Mouse (Mus musculus) adrenal gland, adult 2 months (tissue): ENCODE results near the gene Fkbpl. TPM values are rescaled to one million over a fixed set of nuclear protein-coding genes. Genes with fewer than 3 reads are reported as not detected.

Source experiments
- DNase-seq: peaks from one replicate; pipeline ENCODE4 v3.0.0; 2021
- polyA plus RNA-seq: library from polyadenylated mRNA; depleted of rRNA; stranded (reverse); fragments of >200 nt; gene quantifications from 2 replicates; pipeline ENCODE4 v1.2.3, GENCODE M21; 2012
- total RNA-seq, 2 experiments: library from RNA; stranded (reverse); gene quantifications; 2 replicates each; pipeline ENCODE4 v1.2.3; 2021

Gene Fkbpl
- total and polyA plus RNA-seq, 3 experiments, result 7.1 to 17.2 (median 12.7) TPM

DNA sequence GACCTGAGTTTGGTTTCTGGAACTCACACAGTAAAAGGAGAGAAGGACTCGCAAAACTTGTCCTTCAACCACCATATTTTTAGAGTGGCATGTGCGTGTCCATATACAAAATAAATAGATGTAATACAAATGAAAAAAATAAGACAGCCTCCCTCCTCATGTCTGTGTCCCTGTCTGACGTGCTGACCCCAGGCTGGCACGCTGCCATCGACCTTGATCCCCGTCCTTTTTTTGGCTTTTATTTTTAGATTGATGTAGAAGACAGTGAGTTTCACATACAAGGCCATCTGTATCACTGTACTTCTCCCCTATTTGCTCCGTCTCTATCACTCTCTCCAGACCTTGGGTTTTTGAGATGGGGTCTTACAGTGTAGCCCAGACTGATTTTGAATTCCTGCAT lies 19.9 kb downstream of the Fkbpl start:
- no peak for DNase-seq

DNA sequence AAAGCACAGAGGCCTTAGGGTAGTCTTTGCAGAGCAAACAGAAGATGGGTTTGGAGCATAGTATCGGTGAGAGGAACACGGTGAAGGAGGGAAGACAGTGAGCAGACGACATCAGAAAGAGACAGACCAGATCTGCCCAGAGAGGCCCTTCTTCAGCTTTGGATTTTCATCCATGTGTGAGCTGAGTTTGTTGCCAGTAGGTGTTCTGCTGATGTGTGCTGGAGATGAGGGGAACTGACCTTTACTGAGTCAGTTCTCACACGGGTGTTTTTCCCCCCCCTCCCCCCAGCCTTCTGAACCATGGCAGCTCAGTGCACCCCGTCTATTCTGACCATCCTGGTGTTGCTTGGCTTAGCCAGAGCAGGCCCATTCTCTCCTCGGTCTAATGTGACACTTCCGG lies 25.7 kb downstream of the Fkbpl start, which contains the start of gene Tnxb:
Gene Tnxb, plus strand, starts transcription at position 301 of the 400 bp plus-strand sequence.
- no peak for DNase-seq

DNA sequence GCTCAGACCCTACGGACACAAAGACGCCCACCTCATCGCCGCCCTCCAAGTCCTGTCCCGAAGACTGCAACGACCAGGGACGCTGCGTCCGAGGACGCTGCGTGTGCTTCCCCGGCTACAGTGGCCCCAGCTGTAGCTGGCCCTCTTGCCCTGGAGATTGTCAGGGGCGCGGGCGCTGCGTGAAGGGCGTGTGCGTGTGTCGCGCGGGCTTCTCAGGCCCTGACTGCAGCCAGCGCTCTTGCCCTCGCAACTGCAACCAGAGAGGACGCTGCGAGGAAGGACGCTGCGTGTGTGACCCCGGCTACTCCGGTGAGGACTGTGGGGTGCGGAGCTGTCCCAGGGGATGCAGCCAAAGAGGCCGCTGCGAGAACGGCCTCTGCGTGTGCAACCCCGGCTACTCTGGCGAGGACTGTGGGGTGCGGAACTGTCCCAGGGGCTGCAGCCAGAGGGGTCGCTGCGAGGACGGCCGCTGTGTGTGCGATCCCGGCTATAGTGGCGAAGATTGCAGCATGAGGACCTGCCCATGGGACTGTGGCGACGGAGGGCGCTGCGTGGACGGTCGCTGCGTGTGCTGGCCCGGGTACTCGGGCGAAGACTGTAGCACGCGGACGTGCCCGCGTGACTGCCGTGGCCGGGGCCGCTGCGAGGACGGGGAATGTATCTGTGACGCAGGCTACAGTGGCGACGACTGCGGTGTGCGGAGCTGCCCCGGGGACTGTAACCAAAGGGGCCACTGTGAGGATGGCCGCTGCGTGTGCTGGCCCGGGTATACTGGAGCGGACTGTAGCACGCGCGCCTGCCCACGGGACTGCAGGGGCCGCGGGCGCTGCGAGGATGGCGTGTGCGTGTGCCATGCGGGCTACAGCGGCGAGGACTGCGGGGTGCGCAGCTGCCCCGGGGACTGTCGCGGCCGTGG lies 26.8 kb downstream of the Fkbpl start:
- DNase-seq, result no peak

DNA sequence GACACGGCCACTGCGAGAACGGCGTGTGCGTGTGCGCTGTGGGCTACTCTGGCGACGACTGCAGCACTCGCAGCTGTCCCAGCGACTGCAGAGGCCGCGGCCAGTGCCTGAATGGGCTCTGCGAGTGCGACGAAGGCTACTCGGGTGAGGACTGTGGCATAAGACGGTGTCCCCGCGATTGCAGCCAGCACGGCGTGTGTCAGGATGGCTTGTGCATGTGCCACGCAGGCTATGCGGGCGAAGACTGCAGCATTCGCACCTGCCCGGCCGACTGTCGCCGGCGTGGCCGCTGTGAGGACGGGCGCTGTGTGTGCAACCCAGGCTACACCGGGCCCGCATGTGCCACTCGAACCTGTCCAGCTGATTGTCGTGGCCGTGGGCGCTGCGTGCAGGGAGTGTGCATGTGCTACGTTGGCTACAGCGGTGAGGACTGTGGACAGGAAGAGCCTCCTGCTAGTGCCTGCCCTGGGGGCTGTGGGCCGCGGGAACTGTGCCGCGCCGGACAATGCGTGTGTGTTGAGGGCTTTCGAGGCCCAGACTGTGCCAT lies 27.8 kb downstream of the Fkbpl start:
- DNase-seq, result no peak

DNA sequence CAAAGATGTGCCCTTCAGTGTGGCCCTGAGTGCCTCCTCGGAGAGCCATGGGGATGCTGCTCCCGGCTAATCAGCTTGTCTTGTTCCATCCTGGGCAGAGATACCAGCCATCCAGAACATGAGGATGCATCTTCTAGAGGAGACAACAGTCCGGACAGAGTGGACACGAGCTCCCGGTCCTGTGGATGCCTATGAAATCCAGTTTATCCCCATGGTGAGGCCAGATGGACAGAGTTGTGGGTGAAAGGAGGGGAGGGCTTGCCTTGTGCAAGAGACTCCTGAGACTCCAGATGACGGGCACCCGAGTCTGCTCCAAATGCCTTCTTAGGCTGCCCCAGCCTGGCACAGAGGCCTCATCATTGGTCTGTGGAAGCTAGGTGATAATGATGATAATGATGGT lies 28.6 kb downstream of the Fkbpl start:
- DNase-seq, result no peak

DNA sequence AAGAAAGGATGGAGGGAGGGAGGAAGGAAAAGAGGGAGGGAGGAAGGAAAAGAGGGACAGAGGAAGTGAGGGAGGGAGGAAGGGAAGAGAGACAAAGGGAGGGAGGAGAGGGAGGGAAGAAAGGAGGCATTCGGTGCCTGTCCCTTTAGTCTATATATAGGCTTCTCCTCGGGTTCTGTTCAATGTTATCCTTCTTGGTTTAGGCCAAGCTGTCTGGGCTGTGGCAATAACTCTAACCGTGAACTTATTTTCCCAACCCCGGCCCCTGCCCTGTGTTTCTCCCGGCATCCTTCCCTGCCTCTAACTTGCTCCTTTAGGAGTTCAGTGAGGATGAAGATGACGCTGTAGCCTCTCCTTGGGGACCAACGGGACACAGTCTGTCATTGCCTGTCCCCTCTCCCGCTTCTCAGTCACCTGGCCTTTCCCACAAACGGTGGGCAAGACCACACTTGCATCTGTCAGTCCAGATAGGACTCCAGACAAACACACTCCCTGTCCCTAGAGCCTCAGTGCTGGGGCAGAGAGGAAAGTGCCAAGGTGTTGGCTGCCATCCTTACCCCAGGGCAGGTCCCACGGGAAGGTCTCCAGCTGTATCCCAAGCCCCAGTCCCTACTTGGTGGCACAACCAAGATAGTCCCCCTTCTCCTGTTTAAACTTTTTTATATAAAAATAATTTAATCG lies 30.1 kb downstream of the Fkbpl start:
- DNase-seq, result no peak

DNA sequence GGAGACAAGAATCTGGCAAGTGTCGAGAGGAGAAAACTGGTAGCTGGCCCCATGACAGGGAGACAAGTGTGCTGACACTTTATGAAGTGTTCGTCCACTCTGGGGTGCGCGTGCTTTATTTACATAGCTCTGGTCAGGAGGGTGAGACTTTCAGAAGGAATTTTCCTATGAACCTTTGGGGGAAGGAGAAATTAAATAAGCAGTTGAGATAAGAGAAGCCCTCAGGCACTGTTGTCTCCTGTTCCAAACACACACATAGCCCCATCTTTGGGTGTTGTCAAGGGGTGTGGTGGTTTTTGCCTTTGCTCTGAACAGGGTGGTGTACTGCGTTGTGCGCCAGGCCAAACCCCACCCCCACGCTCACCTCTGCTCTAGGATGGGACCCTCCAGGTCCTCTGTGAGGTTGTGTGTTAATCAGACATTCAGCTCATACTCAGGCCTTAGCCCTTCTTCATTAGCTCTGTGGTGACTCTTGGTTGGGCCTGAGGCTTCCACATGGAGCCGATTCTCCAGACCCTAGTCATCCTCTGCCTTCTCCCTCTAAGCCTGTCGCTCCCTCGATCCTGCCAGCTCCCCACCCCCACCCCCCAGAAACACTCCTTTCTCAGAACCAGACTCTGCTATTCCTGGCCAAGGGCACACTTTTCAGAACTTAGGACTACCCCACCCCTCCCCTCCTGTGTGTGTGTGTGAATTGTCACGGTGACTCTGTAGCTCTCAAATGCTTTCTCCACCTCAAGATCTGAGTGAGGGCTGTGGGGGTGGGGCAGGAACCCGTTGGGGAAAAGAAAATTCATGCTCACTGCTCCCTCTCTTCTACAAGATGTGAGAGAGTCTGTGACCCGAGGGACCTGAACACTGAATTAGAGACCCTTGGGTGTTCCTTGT lies 30.9 kb downstream of the Fkbpl start:
- DNase-seq, result no peak

DNA sequence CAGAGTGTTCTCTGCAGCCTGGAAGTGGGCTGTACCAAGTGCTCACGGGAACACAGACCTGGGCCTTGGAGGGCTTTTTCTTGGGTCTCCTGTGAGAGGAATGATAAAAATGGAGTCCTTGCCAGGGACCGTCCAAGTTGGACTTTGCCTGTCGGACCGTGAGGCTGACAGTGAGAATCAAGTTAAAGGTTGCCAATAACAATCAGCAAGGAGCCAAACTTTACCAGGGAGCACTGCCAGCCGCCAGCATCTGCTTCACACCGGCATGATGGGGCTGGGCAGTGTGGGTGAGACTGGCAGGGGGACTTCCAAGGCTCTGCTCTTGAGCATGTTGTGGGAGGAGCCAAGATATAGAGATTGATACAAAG lies 31.5 kb downstream of the Fkbpl start:
- no peak for DNase-seq

DNA sequence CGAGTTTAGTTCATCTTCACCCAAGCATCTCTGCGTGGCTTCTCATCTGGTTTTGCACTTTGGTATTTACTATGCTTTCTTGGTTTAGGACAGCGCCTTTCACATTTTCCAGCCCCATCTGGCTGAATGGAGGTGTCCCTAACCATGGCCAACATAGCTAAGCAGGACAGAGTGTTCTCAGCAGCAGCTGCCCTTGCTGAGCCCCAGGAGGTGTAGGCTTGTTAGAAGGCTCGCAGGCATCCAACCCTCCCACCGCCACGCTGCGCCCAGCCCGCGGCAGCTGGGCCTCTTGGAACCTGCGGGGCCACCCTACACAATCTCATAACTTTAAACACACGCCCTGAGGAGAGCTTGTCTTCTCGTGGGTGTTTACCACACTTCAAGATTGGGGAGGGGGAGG lies 32.1 kb downstream of the Fkbpl start:
- no peak for DNase-seq

DNA sequence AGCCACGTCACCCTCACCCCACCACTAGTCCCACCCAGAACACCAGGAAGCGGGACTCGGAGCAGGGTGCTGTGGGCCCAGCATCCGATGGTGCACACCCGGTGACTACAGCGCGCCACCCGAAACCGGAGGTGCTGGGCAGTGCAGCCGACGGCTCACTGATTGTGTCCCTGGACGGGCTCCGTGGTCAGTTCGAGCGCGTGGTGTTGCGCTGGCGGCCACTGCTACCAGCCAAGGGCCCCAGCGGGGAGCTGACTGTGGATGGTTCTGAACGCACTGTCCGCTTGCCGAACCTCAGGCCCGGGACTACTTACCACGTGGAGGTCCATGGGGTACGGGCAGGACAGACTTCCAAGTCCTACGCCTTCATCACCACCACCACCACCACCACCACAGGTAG lies 35.6 kb downstream of the Fkbpl start:
- no peak for DNase-seq

DNA sequence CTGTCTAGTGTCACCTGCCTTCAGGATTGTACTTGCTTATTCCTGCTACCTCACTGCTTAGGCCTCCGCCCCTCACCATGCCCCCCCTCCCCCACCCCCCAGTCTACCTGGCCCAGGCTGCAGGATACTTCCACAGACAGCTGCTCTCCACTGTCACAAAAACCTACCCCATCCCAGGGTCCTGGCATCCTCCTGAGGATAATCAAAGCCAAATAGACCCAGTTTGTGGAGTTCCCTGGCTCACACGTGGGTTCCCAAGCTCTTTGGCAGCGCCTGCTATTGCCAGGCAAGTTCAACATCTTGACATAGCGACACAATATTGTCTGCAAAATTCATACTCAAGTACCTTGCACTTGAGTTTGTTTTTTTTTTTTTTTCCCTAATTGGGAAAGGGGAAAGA lies 36.1 kb downstream of the Fkbpl start:
- DNase-seq, result no peak

DNA sequence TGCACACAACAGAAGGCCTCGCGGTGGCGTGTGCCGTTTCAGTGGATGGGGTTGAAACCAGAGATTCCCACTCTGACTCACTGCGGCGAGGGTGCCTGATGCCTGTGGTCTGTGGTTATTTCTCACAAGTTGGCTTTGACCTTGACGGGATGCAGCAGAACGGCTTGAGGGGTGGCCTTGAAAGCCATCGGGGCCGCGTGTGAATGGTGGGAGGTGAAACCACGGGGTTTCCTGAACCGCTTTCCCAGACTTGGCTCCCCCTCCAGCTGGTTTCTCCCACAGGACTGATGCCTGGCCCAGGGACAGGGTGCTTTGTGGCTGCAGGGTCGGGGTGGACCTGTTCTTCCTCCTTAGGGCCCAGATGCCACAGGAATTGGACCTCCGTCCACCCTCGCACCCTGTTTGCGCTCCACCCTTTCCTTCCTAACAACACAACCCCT lies 36.6 kb downstream of the Fkbpl start:
- peak; percentile 85 for DNase-seq

DNA sequence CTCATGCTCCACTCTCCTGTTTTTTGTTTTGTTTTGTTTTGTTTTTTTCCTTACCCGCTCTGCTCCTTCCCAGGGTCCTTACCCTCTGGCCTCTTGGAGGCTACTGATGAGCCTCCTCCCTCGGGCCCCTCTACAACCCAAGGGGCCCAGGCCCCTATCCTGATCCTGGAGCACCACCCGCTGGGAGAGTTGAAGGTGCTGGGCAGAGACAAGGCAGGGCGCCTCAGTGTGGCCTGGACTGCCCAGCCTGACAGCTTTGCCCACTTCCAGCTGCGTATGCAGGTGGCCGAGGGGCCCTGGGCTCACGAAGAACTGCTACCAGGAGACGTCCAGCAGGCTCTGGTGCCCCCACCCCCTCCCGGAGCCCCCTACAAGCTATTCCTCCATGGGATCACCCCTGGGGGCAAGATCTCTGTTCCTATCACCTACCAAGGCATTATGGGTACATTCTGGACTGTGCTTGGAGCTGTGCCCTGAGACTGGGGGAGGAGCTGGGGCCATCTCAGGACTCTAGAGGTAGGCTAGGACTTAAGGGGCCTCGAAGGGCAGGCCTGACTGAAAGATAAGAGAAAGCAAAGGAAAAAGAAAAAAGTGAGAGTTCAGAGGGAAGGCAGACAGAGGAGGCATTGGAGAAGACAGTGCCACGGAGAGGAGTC lies 37.4 kb downstream of the Fkbpl start:
- DNase-seq, result peak; percentile 30

DNA sequence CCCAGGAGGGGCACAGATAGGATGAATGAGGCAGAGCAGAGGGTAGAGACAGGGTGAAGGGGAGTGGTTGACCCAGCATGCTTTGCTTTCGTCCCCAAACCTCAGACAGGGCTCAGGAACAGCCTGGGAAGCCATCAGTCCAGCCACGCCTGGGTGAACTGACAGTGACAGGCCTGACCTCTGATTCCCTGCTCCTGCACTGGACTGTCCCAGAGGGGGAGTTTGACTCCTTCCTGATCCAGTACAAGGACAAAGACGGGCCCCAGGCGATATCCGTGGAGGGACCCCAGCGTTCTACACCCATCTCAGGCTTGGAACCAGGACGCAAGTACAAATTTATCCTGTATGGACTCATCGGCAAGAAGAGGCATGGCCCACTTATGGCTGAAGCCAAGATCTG lies 38.6 kb downstream of the Fkbpl start:
- DNase-seq, result no peak

DNA sequence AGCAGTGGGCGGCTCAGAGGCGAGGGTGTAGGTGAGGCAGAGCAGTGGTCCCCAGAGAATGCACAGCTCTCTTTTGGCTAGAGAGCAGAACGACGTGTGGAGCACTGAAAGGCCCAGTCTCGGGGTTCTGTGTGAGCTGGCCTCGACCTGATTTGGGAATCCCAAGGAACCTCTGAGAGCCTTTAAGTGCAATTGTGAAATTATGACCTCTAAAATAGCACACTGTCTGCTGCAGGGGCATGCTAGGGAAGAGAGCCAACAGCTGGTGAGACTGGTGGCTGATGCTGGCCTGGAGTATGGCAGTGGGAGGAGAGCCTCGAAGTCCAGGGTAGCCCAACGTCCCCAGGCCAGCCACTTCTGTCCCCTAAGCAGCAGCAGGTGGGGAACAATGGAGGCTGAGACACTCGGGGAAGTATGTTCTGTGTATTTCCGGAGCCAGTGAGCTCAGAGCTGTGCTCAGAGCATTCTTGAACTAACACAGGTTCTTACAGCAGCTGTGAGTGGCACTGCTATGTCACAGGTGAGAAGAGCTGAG lies 39.2 kb downstream of the Fkbpl start:
- no peak for DNase-seq

DNA sequence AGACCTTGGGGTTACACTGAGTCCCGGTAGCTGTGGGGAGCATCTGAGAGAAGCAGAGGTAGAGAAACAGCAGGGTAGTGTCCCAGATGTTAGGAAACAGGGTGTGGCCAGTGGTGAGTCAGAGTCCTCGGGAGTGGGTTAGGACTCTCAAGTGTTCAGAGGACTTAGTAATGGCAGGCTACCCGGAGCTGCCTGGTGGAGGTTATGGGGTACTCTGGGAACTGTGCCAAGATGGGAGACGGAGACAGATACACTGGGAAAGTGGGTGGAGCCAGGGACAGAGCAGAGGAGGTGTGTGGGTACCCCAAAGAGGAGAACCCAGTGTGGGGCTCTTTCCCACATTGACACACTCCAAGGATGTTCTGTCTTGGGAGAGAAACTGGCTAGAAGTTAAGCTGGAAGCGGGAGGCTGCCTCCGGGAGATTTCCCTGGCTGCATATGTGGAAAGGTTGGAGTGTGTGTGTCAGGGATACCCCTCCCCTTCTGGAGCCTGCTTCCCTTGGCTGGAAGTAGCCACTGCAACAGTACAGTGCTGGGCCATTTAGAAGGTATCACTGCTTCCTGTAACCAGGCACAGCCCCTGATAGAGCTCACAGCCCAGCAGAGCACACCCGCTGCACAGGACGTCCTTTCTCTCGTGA lies 39.8 kb downstream of the Fkbpl start:
- DNase-seq, result peak; percentile 61

DNA sequence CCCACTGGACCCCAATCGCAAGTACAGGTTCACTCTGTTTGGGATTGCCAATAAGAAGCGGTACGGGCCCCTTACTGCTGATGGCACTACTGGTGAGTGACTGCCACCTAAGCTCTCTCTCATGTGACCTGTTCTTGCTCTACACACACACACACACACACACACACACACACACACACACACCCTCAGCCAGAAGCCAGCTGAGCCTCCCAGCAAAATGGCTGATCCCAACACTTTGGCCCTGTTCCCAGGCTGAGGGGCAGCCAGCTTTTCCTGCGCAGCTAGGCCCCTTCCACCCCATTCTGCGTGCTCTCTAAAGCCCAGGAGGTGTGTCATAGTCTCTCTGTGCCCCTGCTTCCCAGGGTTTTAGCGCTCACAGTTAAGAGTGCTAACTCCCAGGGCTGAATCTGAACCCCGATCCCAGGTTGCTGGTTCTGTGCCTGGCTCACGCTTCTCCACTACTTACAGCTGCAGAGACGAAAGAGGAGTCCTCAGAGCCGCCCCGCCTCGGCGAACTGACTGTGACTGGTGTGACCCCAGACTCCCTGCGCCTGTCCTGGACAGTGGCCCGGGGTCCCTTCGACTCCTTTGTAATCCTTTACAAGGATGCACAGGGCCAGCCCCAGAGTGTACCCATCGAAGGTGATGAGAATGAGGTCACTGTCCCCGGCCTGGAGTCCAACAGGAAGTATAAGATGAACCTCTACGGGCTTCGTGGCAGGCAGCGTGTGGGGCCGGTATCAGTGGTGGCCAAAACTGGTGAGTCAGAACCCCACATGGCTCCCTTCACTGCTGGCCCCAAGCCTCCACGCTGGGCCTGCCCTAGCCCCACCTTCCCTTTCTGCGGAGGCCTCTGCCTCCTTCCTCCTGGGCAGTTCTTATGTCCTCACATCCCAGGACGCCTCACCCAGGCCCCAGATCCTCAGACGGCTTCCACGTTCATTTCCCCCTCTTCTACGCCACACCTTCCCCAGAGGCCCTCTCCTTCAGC lies 40.9 kb downstream of the Fkbpl start:
- DNase-seq, result peak; percentile 45

DNA sequence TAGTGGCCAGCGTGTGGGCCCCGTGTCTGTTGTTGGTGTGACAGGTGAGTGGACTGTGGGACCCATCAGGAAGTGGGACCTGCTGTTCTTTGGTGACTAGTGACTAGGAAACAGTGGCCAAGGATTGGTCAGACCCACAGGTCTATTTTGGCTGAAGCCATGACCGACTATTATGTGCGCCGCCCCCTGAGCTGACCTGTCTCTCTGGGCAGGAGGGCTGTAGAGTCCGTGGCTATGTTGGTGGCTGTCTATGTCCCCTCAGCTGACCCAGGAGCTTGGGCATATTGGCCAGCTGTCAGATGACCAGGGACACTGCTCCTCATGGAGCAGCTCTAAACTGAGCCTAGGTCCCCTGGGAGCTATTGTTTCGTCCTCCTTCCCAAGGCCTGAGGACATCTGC lies 44.3 kb downstream of the Fkbpl start:
- no peak for DNase-seq

DNA sequence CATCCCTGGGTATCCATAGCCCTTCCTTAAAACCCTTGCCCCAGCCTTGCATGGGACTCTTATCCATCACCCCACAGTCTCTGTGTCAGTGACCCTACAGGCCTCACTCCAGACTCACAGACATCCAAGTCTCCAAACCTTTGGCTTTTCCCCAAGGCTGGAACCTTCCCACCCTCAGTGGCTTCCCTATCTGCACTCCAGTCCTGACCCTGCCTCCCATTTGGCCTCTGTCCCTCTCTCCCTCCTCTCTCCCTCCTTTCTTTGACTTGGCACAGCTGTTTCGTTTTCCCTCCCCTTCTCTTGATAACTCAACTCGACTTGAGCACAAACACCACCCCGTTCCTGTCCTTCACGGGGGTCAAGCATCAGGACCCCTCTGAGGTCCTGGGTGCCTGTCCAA lies 45.9 kb downstream of the Fkbpl start:
- peak; percentile 54 for DNase-seq
